Mouse (Mus musculus): ENCODE results near the gene Fam98b. TPM values are rescaled to one million over a fixed set of nuclear protein-coding genes. Genes with fewer than 3 reads are reported as not detected.

The Fam98b gene
- 50.3 and 58.2 TPM in 2 replicates for polyA plus RNA-seq (2012; rRNA removed)

DNA sequence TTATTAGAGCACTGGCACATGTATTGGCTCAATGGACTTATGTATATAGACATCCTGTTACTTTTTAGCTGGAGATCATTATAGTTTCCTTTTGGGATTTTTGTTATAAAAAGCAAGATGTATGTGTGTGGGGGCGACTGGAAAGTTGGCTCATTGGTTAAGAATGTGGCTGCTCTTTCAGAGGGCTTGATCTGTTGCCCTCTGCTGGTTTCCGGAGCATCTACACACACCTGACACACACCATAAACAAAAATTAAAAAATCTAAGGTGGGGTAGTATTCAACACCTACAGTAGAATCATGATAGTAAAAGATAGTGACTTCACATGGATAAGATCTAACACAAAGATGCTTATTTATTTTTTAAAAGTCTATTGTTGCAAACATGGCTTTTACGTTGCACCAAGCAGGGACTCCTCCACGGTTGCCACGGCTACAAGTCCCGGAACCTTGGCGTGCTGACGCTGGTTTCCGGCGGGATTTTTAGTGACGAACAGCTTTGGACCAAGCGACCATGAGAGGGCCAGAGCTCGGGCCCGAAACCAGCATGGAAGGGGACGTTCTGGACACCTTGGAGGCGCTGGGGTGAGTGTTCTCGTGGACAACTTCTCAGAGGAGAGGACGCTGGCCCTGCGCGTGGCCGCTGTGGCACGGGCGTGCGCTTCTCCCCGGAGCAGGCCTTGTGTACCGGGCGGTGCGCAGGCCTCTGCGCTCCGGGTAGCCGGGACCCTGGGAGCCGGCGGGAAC lies at the start of gene Fam98b:
Fam98b (plus strand) TSS at position 485 of the 746 bp plus-strand sequence.

Other genes starting within 250 kb of the Fam98b start
- gene Spred1, start 128.4 kb upstream of the Fam98b start, polyA plus RNA-seq (2012; rRNA removed) = 15.9 and 16.8 TPM in 2 replicates
- 2.5 and 2.9 TPM in 2 replicates for gene Rasgrp1, start 93.3 kb downstream of the Fam98b start, polyA plus RNA-seq (2012; rRNA removed)

Measured in central nervous system, embryonic 14 days (tissue).